Mouse (Mus musculus) ES-E14 (cell line): Measurements from ENCODE around the gene Inpp4b.

ENCODE experiments used
- CHD2 ChIP-seq: IDR thresholded peaks from 2 replicates; pipeline ENCODE4 v1.6.1; 2014; ENCODE audit warnings: mild to moderate bottlenecking, low read depth, low read length, inconsistent platforms
- MAFK ChIP-seq: IDR thresholded peaks from 2 replicates; pipeline ENCODE4 v1.6.1; 2014; ENCODE audit warnings: mild to moderate bottlenecking, low read depth, low read length, inconsistent platforms; ENCODE audit not compliant: insufficient read depth
- ZC3H11A ChIP-seq: IDR thresholded peaks from 2 replicates; pipeline ENCODE4 v1.6.1; 2012; ENCODE audit warnings: low read depth, mild to moderate bottlenecking, inconsistent platforms, low read length, borderline replicate concordance
- ZNF384 ChIP-seq: IDR thresholded peaks from 2 replicates; pipeline ENCODE4 v1.6.1; 2012; ENCODE audit warnings: low read depth, low read length, inconsistent platforms

- TF ChIP-seq ZNF384 (no peak), MAFK (no peak), ZC3H11A (no peak), CHD2 (no peak)
Measured at GRCm38 (mm10) chr8:81494823-81495222, 152.5 kb downstream of the Inpp4b start.
